Mouse (Mus musculus): ENCODE data around the gene Ccnf. TPM values are rescaled to one million over a fixed set of nuclear protein-coding genes. Genes with fewer than 3 reads are reported as not detected.
A peak's percentile ranks its signal among the peaks of the same experiment; 100 is the strongest.

The Ccnf gene
- 1 to 10 TPM; 9.1 to 9.8 TPM for total RNA-seq (2021)

GRCm38 (mm10) chr17:24251320-24252069, at the start of gene Ccnf:
Gene Ccnf (minus strand): TSS chr17:24251484.
- peak; percentile 97 for DNase-seq
- intact Hi-C loops (cut with DNase I) = no loop called here

- intact Hi-C loops (cut with DNase I) = no loop called here
- DNase-seq = no peak
Measured at GRCm38 (mm10) chr17:24300651-24301050, 49.4 kb upstream of the Ccnf start.

GRCm38 (mm10) chr17:24289338-24289737, 38.1 kb upstream of the Ccnf start:
- intact Hi-C loops (cut with DNase I) = no loop called here
- no peak for DNase-seq

- intact Hi-C loops (cut with DNase I) = no loop called here
- DNase-seq = no peak
Measured at GRCm38 (mm10) chr17:24288477-24288876, 37.2 kb upstream of the Ccnf start.

- DNase-seq = no peak
- intact Hi-C loops (cut with DNase I) = no loop called here
Measured at GRCm38 (mm10) chr17:24285680-24286079, 34.4 kb upstream of the Ccnf start.

GRCm38 (mm10) chr17:24283266-24283818, 32.1 kb upstream of the Ccnf start:
- DNase-seq = no peak
- intact Hi-C loops (cut with DNase I) = no loop called here

GRCm38 (mm10) chr17:24282637-24283036, 31.4 kb upstream of the Ccnf start:
- intact Hi-C loops (cut with DNase I) = no loop called here
- DNase-seq = no peak

- DNase-seq = no peak
- intact Hi-C loops (cut with DNase I) = no loop called here
Measured at GRCm38 (mm10) chr17:24279907-24280306, 28.6 kb upstream of the Ccnf start.

- no peak for DNase-seq
- intact Hi-C loops (cut with DNase I) = no loop called here
Measured at GRCm38 (mm10) chr17:24267133-24267532, 15.8 kb upstream of the Ccnf start.

- no peak for DNase-seq
- intact Hi-C loops (cut with DNase I) = no loop called here
Measured at GRCm38 (mm10) chr17:24264766-24265165, 13.5 kb upstream of the Ccnf start.

GRCm38 (mm10) chr17:24260516-24260915, 9.2 kb upstream of the Ccnf start:
- intact Hi-C loops (cut with DNase I) = no loop called here
- no peak for DNase-seq

GRCm38 (mm10) chr17:24259702-24260101, 8.4 kb upstream of the Ccnf start:
- intact Hi-C loops (cut with DNase I) = no loop called here

GRCm38 (mm10) chr17:24258981-24259380, 7.7 kb upstream of the Ccnf start:
- intact Hi-C loops (cut with DNase I) = no loop called here
- no peak for DNase-seq

More at GRCm38 (mm10) chr17:24259702-24260101, 8.4 kb upstream of the Ccnf start:
- no peak for DNase-seq

- intact Hi-C loops (cut with DNase I) = no loop called here
- DNase-seq = no peak
Measured at GRCm38 (mm10) chr17:24252329-24252728, 1.0 kb upstream of the Ccnf start.

- intact Hi-C loops (cut with DNase I) = no loop called here
- DNase-seq = no peak
Measured at GRCm38 (mm10) chr17:24250988-24251319, 330 bp downstream of the Ccnf start.

- DNase-seq = no peak
- intact Hi-C loops (cut with DNase I) = no loop called here
Measured at GRCm38 (mm10) chr17:24248641-24249040, 2.6 kb downstream of the Ccnf start.

GRCm38 (mm10) chr17:24244061-24244460, 7.2 kb downstream of the Ccnf start:
- DNase-seq = no peak
- intact Hi-C loops (cut with DNase I) = no loop called here

- intact Hi-C loops (cut with DNase I) = no loop called here
Measured at GRCm38 (mm10) chr17:24243311-24243969, 7.8 kb downstream of the Ccnf start.

GRCm38 (mm10) chr17:24236921-24237320, 14.4 kb downstream of the Ccnf start:
- no peak for DNase-seq
- intact Hi-C loops (cut with DNase I) = no loop called here

More at GRCm38 (mm10) chr17:24243311-24243969, 7.8 kb downstream of the Ccnf start:
- DNase-seq = peak; percentile 55

GRCm38 (mm10) chr17:24236479-24236878, 14.8 kb downstream of the Ccnf start:
- no peak for DNase-seq
- intact Hi-C loops (cut with DNase I) = no loop called here

GRCm38 (mm10) chr17:24227941-24228340, 23.3 kb downstream of the Ccnf start:
- DNase-seq = no peak
- intact Hi-C loops (cut with DNase I) = no loop called here

- no peak for DNase-seq
- intact Hi-C loops (cut with DNase I) = no loop called here
Measured at GRCm38 (mm10) chr17:24226721-24227120, 24.6 kb downstream of the Ccnf start.

Data from left cerebral cortex, postnatal 4 days (tissue).